Mouse (Mus musculus) midbrain, embryonic 11.5 days (tissue): ENCODE data around the gene Olfr1230. TPM values are rescaled to one million over a fixed set of nuclear protein-coding genes. Genes with fewer than 3 reads are reported as not detected.

Source experiments
- ATAC-seq: fragments of 200-750 bp; cut with Nextera tagmentation; 2 replicates; pipeline ENCODE4 v1.8.0; 2017; ENCODE audit warnings: moderate TSS enrichment, moderate library complexity; ENCODE audit not compliant: low FRiP score
- DNase-seq: peaks from one replicate; pipeline ENCODE4 v3.0.0; 2015; ENCODE audit warnings: low spot score; ENCODE audit errors: missing footprints
- H3K27ac ChIP-seq: fragments of 300-500 bp; sonication (generic); 2 replicates; pipeline ENCODE4 v1.5.1; 2014; ENCODE audit warnings: low read depth, low read length
- H3K27me3 ChIP-seq: fragments of 300-500 bp; sonication (generic); 2 replicates; pipeline ENCODE4 v1.6.1; 2014; ENCODE audit warnings: mild to moderate bottlenecking, low read length, moderate library complexity, mixed read lengths; ENCODE audit not compliant: control insufficient read depth, insufficient read depth
- H3K36me3 ChIP-seq: fragments of 300-500 bp; sonication (generic); 2 replicates; pipeline ENCODE4 v1.6.1; 2014; ENCODE audit warnings: mild to moderate bottlenecking, low read length, moderate library complexity, mixed read lengths; ENCODE audit not compliant: control insufficient read depth, insufficient read depth
- H3K4me1 ChIP-seq: fragments of 300-500 bp; sonication (generic); 2 replicates; pipeline ENCODE4 v1.6.1; 2014; ENCODE audit warnings: low read length; ENCODE audit not compliant: control insufficient read depth, insufficient read depth
- H3K4me2 ChIP-seq: fragments of 300-500 bp; sonication (generic); 2 replicates; pipeline ENCODE4 v1.6.1; 2014; ENCODE audit warnings: mild to moderate bottlenecking, moderate library complexity
- H3K4me3 ChIP-seq: fragments of 300-500 bp; sonication (generic); 2 replicates; pipeline ENCODE4 v1.5.1; 2014; ENCODE audit warnings: low read depth, low read length
- H3K9ac ChIP-seq: fragments of 300-500 bp; sonication (generic); 2 replicates; pipeline ENCODE4 v1.6.1; 2014; ENCODE audit warnings: low read length
- H3K9me3 ChIP-seq: fragments of 300-500 bp; sonication (generic); 2 replicates; pipeline ENCODE4 v1.6.1; 2016; ENCODE audit warnings: low read length; ENCODE audit not compliant: control insufficient read depth
- WGBS: fragments of 180-500 bp; shearing (Covaris S2); extraction: QIAGEN DNeasy Blood & Tissue Kit; methylation state at CpG from one replicate; pipeline ENCODE4 v1.1.7; 2014; 5-methylcytosine and 5-hydroxymethylcytosine counted together
- polyA plus RNA-seq: library from polyadenylated mRNA; unstranded; fragments of >200 nt; fragmentation: Nextera tagmentation; extraction: Ambion mirVana; gene quantifications from 2 replicates; pipeline ENCODE4 v1.2.1, GENCODE M21; 2014

The Olfr1230 gene
- not detected in 2 replicates for polyA plus RNA-seq

DNA sequence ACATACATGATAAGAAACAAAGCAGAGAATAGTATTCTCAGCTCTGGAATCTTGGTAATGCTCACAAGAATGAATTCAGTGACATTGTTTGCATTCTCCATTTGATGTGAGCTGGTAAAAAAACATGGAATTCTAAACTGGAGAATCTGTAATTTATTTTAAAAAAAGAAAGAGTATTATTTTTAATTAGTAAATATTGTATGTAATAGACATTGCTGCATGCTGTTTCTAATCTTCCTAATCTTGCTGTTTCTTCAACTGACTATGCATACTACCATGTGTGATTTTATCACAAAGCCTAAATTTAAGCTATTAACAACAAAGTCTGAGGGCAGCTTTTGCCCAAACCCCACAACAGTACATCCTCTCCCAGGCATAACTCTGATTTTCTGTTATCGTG is at the start of gene Olfr1230:
Gene Olfr1230, minus strand, starts transcription at position 101 of the 400 bp plus-strand sequence.
- no peak within 1 kb of the TSS for H3K9ac ChIP-seq
- no peaks in the 10 kb centered on the region for H3K4me1 ChIP-seq
- no peak within 1 kb of the TSS for H3K4me3 ChIP-seq
- no peaks in the 10 kb centered on the region for H3K36me3 ChIP-seq
- no peak within 1 kb of the TSS for H3K4me2 ChIP-seq
- ATAC-seq (no peak), DNase-seq (no peak)
- WGBS: 83% methylated on average over 1 of the region's 1 CpGs
- H3K27me3 ChIP-seq: no peaks in the 10 kb centered on the region
- no peak within 1 kb of the TSS for H3K27ac ChIP-seq
- no peaks in the 10 kb centered on the region for H3K9me3 ChIP-seq

DNA sequence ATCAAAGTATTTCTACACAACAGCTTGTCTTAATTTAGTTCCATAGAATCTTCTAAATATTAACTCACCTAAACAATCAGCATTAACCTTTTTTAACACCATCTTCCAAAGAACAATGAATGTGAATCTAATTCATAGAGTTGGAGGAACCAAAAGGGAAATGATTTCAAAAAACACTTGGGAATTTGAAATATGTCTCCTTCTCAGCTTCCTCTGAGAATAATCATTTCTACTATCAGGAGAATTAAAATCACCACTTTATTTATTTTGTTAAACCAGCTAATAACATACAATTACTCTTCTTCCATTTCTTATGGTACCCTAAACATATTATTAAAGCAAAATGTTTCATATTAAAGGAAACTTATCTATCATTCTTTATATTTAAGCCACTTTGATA is 45.2 kb upstream of the Olfr1230 start, which contains the start of gene Olfr1233:
Gene Olfr1233, minus strand, starts transcription at position 101 of the 400 bp plus-strand sequence.
- H3K27ac ChIP-seq: no peak within 1 kb of the TSS
- no peak within 1 kb of the TSS for H3K4me2 ChIP-seq
- ATAC-seq (no peak), DNase-seq (no peak)
- H3K27me3 ChIP-seq: no peaks in the 10 kb centered on the region
- no peaks in the 10 kb centered on the region for H3K4me1 ChIP-seq
- H3K4me3 ChIP-seq: no peak within 1 kb of the TSS
- no peak within 1 kb of the TSS for H3K9ac ChIP-seq
- H3K9me3 ChIP-seq: no peaks in the 10 kb centered on the region
- H3K36me3 ChIP-seq: no peaks in the 10 kb centered on the region

DNA sequence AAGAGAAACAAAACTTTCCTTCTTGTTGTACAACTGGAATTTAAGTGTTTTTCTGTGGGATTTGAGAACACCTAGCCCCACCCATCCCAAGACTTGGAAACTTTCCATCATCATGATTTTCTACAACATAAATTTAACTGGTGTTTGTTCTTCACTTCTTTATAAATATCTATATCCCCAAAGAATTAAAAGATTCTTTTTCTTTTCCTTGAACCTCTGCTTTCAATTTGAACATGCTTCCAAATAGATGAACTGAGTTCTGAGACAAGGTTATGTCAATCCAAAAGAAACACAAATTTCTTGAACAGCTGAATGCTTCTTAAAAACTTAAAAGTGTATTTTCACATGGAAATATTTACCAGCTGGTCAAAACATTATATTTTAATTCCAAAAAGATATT is 32.5 kb upstream of the Olfr1230 start, which contains the start of gene Olfr1232:
Gene Olfr1232, minus strand, starts transcription at position 101 of the 400 bp plus-strand sequence.
- no peak within 1 kb of the TSS for H3K9ac ChIP-seq
- DNase-seq: no peak
- H3K36me3 ChIP-seq: no peaks in the 10 kb centered on the region
- no peaks in the 10 kb centered on the region for H3K27me3 ChIP-seq
- H3K4me3 ChIP-seq: no peak within 1 kb of the TSS
- H3K4me2 ChIP-seq: no peak within 1 kb of the TSS
- ATAC-seq: no peak
- H3K27ac ChIP-seq: no peak within 1 kb of the TSS
- no peaks in the 10 kb centered on the region for H3K9me3 ChIP-seq
- no peaks in the 10 kb centered on the region for H3K4me1 ChIP-seq

DNA sequence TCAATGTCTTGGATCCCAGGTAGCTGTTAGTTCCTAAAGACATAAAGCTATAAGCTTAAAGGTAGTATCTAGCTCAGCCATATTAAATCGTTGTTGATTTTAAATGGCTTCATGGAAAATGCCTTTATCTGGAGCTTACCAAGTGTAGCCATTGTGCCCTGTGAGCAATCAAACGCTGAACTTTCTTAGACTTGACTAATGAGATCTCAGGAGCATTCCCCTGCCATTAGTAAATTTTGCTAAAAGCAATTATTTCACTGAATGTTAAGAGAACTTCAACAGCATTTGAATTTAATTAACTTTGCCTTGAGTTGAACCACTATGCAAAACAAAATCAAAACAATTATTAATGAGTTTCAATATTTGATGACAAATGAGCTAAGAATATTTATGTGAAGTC is 9.9 kb upstream of the Olfr1230 start, which contains the start of gene Olfr1231:
Gene Olfr1231, minus strand, starts transcription at position 101 of the 400 bp plus-strand sequence.
- H3K4me1 ChIP-seq: no peaks in the 10 kb centered on the region
- H3K36me3 ChIP-seq: no peaks in the 10 kb centered on the region
- 73% methylated on average over 2 of the region's 2 CpGs for WGBS
- no peak within 1 kb of the TSS for H3K4me2 ChIP-seq
- H3K9ac ChIP-seq: no peak within 1 kb of the TSS
- no peaks in the 10 kb centered on the region for H3K27me3 ChIP-seq
- ATAC-seq: no peak
- H3K27ac ChIP-seq: no peak within 1 kb of the TSS
- H3K4me3 ChIP-seq: no peak within 1 kb of the TSS
- no peaks in the 10 kb centered on the region for H3K9me3 ChIP-seq
- DNase-seq: no peak

DNA sequence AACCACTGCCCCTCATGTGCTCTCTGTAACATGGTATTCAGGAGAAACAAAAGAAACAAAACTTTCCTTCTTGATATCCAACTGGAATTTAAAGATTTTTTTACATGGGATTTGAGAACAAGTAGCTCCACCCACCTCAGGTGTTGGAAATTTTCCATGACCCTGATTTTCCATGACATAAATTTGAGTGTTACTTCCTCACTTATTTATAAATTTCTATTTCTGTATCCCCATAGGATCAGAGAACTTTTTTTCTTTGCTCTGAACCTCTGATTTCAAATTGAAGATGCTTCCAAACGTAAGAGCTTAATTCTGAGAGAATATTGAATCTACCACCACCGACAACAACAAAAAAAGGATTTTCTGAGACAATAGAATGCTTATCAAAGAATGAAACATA is 9.2 kb downstream of the Olfr1230 start, which contains the start of gene Olfr1229:
Gene Olfr1229, minus strand, starts transcription at position 101 of the 400 bp plus-strand sequence.
- ATAC-seq: no peak
- Histone ChIP-seq H3K9me3 (no peaks in the 10 kb centered on the region), H3K9ac (no peak within 1 kb of the TSS), H3K36me3 (no peaks in the 10 kb centered on the region), H3K4me2 (no peak within 1 kb of the TSS), H3K4me1 (no peaks in the 10 kb centered on the region), H3K27me3 (no peaks in the 10 kb centered on the region), H3K27ac (no peak within 1 kb of the TSS), H3K4me3 (no peak within 1 kb of the TSS)
- 84% methylated on average over 2 of the region's 2 CpGs for WGBS
- no peak for DNase-seq

DNA sequence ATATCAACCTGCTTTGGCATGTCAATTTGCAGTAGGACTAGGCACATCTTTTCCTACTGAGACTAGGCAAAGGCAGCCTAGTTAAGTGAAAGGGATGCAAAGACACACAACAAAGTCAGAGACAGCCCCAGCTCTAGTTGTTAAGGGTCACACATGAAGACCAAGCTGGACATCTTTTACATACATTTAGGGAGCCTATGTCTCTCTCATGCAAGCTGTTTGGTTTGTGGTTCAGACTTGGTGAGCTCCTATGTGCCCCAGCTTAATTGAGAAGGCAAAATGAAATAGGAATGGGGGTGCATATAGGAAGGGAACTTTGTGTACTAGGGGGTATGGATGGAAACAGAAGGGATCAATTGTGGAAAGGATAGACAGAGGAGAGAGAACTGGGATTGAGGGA is 43.1 kb downstream of the Olfr1230 start, which contains the start of gene Olfr1228:
Gene Olfr1228, minus strand, starts transcription at position 101 of the 400 bp plus-strand sequence.
- DNase-seq (no peak), ATAC-seq (no peak)
- no peak within 1 kb of the TSS for H3K27ac ChIP-seq
- no peak within 1 kb of the TSS for H3K4me3 ChIP-seq
- no peak within 1 kb of the TSS for H3K4me2 ChIP-seq
- no peaks in the 10 kb centered on the region for H3K36me3 ChIP-seq
- H3K4me1 ChIP-seq: no peaks in the 10 kb centered on the region
- no peaks in the 10 kb centered on the region for H3K9me3 ChIP-seq
- H3K27me3 ChIP-seq: no peaks in the 10 kb centered on the region
- H3K9ac ChIP-seq: no peak within 1 kb of the TSS

Other genes starting within 250 kb of the Olfr1230 start
- gene Olfr1218, start 236.1 kb downstream of the Olfr1230 start, polyA plus RNA-seq: not detected in 2 replicates
- not detected in 2 replicates for gene Olfr1219, start 213.8 kb downstream of the Olfr1230 start, polyA plus RNA-seq
- gene Olfr1220, start 190.4 kb downstream of the Olfr1230 start, polyA plus RNA-seq: not detected in 2 replicates
- gene Olfr1221, start 180.0 kb downstream of the Olfr1230 start, polyA plus RNA-seq: not detected in 2 replicates
- not detected in 2 replicates for gene Olfr1222, start 164.2 kb downstream of the Olfr1230 start, polyA plus RNA-seq
- gene Olfr1223, start 145.7 kb downstream of the Olfr1230 start, polyA plus RNA-seq: not detected in 2 replicates
- not detected in 2 replicates for gene Olfr1224-ps1, start 133.2 kb downstream of the Olfr1230 start, polyA plus RNA-seq
- not detected in 2 replicates for gene Olfr1225, start 122.6 kb downstream of the Olfr1230 start, polyA plus RNA-seq
- gene Olfr1226, start 97.2 kb downstream of the Olfr1230 start, polyA plus RNA-seq: not detected in 2 replicates
- not detected in 2 replicates for gene Olfr1228, start 43.2 kb downstream of the Olfr1230 start, polyA plus RNA-seq
- gene Olfr1229, start 9.3 kb downstream of the Olfr1230 start, polyA plus RNA-seq: not detected in 2 replicates
- gene Olfr1231, start 9.8 kb upstream of the Olfr1230 start, polyA plus RNA-seq: not detected in 2 replicates
- not detected in 2 replicates for gene Olfr1232, start 32.4 kb upstream of the Olfr1230 start, polyA plus RNA-seq
- gene Olfr1233, start 45.1 kb upstream of the Olfr1230 start, polyA plus RNA-seq: not detected in 2 replicates
- gene Olfr1234, start 67.6 kb upstream of the Olfr1230 start, polyA plus RNA-seq: not detected in 2 replicates
- not detected in 2 replicates for gene Olfr1238, start 112.4 kb upstream of the Olfr1230 start, polyA plus RNA-seq
- gene Olfr1239, start 123.1 kb upstream of the Olfr1230 start, polyA plus RNA-seq: not detected in 2 replicates
- gene Olfr1240, start 145.7 kb upstream of the Olfr1230 start, polyA plus RNA-seq: not detected in 2 replicates
- not detected in 2 replicates for gene Olfr1241, start 189.9 kb upstream of the Olfr1230 start, polyA plus RNA-seq
- gene Olfr1242, start 201.1 kb upstream of the Olfr1230 start, polyA plus RNA-seq: not detected in 2 replicates
- not detected in 2 replicates for gene Olfr1243, start 234.2 kb upstream of the Olfr1230 start, polyA plus RNA-seq